Mouse (Mus musculus): ENCODE data around the gene Baz1a. TPM values are rescaled to one million over a fixed set of nuclear protein-coding genes. Genes with fewer than 3 reads are reported as not detected.

The Baz1a gene
- total and polyA plus RNA-seq, 2 experiments from 2014 or later: 2.6 to 4.4 TPM

DNA sequence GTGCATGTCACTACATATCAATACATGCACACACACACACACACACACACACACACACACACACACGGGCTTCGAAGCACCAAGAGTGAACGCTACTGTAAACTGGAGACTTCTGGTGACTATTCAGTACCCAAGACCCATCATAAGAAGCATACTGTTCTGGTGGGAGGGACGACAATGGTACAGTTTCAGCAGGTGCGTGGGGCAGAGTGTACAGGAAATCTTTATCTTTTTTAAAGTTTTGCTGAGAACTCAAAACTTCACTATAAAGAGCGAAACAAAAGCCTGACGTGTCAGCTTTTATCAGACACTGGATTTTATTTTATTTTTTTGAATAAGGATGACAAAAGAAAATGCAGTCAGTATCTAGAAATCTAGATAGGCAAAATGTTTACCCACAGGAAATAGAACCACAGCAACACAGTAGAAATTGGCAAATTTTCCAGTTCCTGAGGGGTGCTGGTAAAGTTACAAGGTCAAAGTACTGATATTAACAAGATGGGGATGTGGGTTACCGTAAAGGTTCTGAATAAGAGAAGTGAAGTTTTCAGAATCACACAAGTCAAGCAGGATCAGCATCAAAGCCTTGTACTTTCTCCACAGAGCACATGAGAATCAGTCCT is 35.7 kb upstream of the Baz1a start:
- TF ChIP-seq CTCF (IDR thresholded peaks at IDR 0.05): no peak
- H3K4me1 ChIP-seq (ENCODE audit: insufficient read depth, low read length): no peaks in the 10 kb centered on the region
- H3K36me3 ChIP-seq (ENCODE audit: insufficient read depth, low read length): no peaks in the 10 kb centered on the region
- ATAC-seq (ENCODE audit: low FRiP score) (no peak), DNase-seq (ENCODE audit: low spot score) (no peak)
- H3K27me3 ChIP-seq (ENCODE audit: insufficient read depth, low read length): no peaks in the 10 kb centered on the region
- no peak overlapping the region for H3K27ac ChIP-seq (ENCODE audit: low read depth, low read length)
- no peak overlapping the region for H3K4me2 ChIP-seq (ENCODE audit: low read depth, low read length, poor library complexity, severe bottlenecking)
- WGBS: 92% methylated on average over 8 of the region's 8 CpGs
- H3K9ac ChIP-seq (replicated peaks; ENCODE audit: low read length, poor library complexity, severe bottlenecking): no peak overlapping the region
- no peak overlapping the region for H3K4me3 ChIP-seq (ENCODE audit: low read depth, low read length)
- no peaks in the 10 kb centered on the region for H3K9me3 ChIP-seq (ENCODE audit: low read length)

GRCm38 (mm10) chr12:55041011-55041410 is 26.9 kb upstream of the Baz1a start:
- H3K27me3 ChIP-seq (ENCODE audit: insufficient read depth, low read length): no peaks in the 10 kb centered on the region
- no peak for TF ChIP-seq CTCF (IDR thresholded peaks at IDR 0.05)

GRCm38 (mm10) chr12:55027088-55027487 is 12.9 kb upstream of the Baz1a start:
- no peaks in the 10 kb centered on the region for H3K36me3 ChIP-seq (ENCODE audit: insufficient read depth, low read length)
- 78% methylated on average over 3 of the region's 3 CpGs for WGBS
- H3K9ac ChIP-seq (replicated peaks; ENCODE audit: low read length, poor library complexity, severe bottlenecking): no peak overlapping the region
- ATAC-seq (ENCODE audit: low FRiP score): no peak
- TF ChIP-seq CTCF (IDR thresholded peaks at IDR 0.05): no peak
- no peak overlapping the region for H3K4me3 ChIP-seq (ENCODE audit: low read depth, low read length)
- no peak for DNase-seq (ENCODE audit: low spot score)
- H3K27ac ChIP-seq (ENCODE audit: low read depth, low read length): no peak overlapping the region
- H3K27me3 ChIP-seq (ENCODE audit: insufficient read depth, low read length): no peaks in the 10 kb centered on the region
- H3K4me1 ChIP-seq (ENCODE audit: insufficient read depth, low read length): no peaks in the 10 kb centered on the region
- no peaks in the 10 kb centered on the region for H3K9me3 ChIP-seq (ENCODE audit: low read length)
- H3K4me2 ChIP-seq (ENCODE audit: low read depth, low read length, poor library complexity, severe bottlenecking): no peak overlapping the region

More at GRCm38 (mm10) chr12:55041011-55041410, 26.9 kb upstream of the Baz1a start:
- Histone ChIP-seq H3K36me3 (ENCODE audit: insufficient read depth, low read length) (peaks cover 9% of the 10 kb centered on the region), H3K9ac (replicated peaks; ENCODE audit: low read length, poor library complexity, severe bottlenecking) (no peak overlapping the region), H3K27ac (ENCODE audit: low read depth, low read length) (no peak overlapping the region), H3K9me3 (ENCODE audit: low read length) (no peaks in the 10 kb centered on the region), H3K4me3 (ENCODE audit: low read depth, low read length) (no peak overlapping the region), H3K4me2 (ENCODE audit: low read depth, low read length, poor library complexity, severe bottlenecking) (no peak overlapping the region), H3K4me1 (ENCODE audit: insufficient read depth, low read length) (no peaks in the 10 kb centered on the region)
- 87% methylated on average over 15 of the region's 15 CpGs for WGBS
- ATAC-seq (ENCODE audit: low FRiP score): no peak
- DNase-seq (ENCODE audit: low spot score): no peak

DNA sequence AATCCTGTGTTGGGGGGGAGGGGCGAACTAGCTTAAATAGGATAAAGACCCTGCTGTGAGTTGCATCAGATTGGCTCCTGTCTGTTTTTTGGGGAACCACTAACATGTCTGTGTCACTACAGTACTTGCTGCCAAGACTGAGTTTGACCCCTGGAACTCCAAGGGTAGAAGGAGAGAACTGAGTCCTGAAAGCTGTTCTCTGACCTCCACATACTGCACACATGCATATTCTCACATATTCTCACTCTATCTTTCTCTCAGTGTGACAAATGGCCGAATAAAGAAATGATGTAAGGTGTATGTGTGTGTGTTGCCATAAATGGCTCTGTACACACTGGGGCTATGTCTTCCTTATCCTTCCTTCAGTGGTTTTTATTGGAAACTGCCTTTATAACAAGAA is 9.1 kb upstream of the Baz1a start:
- 75% methylated on average over 2 of the region's 2 CpGs for WGBS
- no peak for TF ChIP-seq CTCF (IDR thresholded peaks at IDR 0.05)
- Histone ChIP-seq H3K27ac (ENCODE audit: low read depth, low read length) (no peak overlapping the region), H3K9me3 (ENCODE audit: low read length) (no peaks in the 10 kb centered on the region), H3K4me2 (ENCODE audit: low read depth, low read length, poor library complexity, severe bottlenecking) (no peak overlapping the region), H3K4me1 (ENCODE audit: insufficient read depth, low read length) (no peaks in the 10 kb centered on the region), H3K4me3 (ENCODE audit: low read depth, low read length) (no peak overlapping the region), H3K9ac (replicated peaks; ENCODE audit: low read length, poor library complexity, severe bottlenecking) (no peak overlapping the region), H3K36me3 (ENCODE audit: insufficient read depth, low read length) (no peaks in the 10 kb centered on the region), H3K27me3 (ENCODE audit: insufficient read depth, low read length) (no peaks in the 10 kb centered on the region)
- DNase-seq (ENCODE audit: low spot score) (no peak), ATAC-seq (ENCODE audit: low FRiP score) (no peak)

GRCm38 (mm10) chr12:55019421-55019877 is 5.3 kb upstream of the Baz1a start:
- TF ChIP-seq CTCF (IDR thresholded peaks at IDR 0.05): no peak
- no peaks in the 10 kb centered on the region for H3K4me1 ChIP-seq (ENCODE audit: insufficient read depth, low read length)
- DNase-seq (ENCODE audit: low spot score) (no peak), ATAC-seq (ENCODE audit: low FRiP score) (no peak)
- no peak overlapping the region for H3K27ac ChIP-seq (ENCODE audit: low read depth, low read length)
- H3K4me3 ChIP-seq (ENCODE audit: low read depth, low read length): no peak overlapping the region
- 87% methylated on average over 7 of the region's 7 CpGs for WGBS
- no peaks in the 10 kb centered on the region for H3K36me3 ChIP-seq (ENCODE audit: insufficient read depth, low read length)
- H3K9me3 ChIP-seq (ENCODE audit: low read length): no peaks in the 10 kb centered on the region
- no peak overlapping the region for H3K9ac ChIP-seq (replicated peaks; ENCODE audit: low read length, poor library complexity, severe bottlenecking)
- H3K27me3 ChIP-seq (ENCODE audit: insufficient read depth, low read length): no peaks in the 10 kb centered on the region
- H3K4me2 ChIP-seq (ENCODE audit: low read depth, low read length, poor library complexity, severe bottlenecking): no peak overlapping the region

DNA sequence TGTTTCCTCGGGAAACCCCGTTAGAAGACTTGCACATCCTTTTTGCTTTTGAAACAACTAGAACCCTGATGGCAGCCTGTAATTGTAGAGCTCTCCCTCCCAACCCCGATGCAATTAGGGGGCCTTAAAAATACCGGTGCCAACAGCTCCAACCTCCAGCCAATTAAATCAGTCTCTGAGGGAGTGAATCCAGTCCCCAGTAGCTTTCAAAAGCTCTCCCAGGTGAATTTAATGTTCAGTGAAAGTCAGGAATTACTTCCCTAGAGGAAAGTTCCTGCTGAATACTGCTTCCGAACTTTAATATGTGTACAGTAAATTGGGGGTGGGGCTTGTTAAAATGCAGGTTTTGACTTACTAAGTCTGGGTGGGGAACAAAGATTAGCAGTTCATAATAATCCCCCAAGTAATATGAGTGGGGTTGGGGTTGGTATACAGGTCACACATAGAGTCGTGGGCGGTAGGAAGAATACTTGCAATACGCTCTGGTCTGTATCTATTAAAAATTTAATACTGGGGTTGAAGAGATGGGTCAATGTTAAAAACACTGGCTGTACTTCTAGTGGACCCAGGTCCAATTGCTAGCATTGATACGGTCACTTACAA is 3.1 kb upstream of the Baz1a start:
- no peak for TF ChIP-seq CTCF (IDR thresholded peaks at IDR 0.05)
- no peaks in the 10 kb centered on the region for H3K4me1 ChIP-seq (ENCODE audit: insufficient read depth, low read length)

More for the DNA sequence above, 3.1 kb upstream of the Baz1a start:
- Histone ChIP-seq H3K4me2 (ENCODE audit: low read depth, low read length, poor library complexity, severe bottlenecking) (no peak overlapping the region), H3K27ac (ENCODE audit: low read depth, low read length) (no peak overlapping the region), H3K36me3 (ENCODE audit: insufficient read depth, low read length) (no peaks in the 10 kb centered on the region), H3K4me3 (ENCODE audit: low read depth, low read length) (no peak overlapping the region), H3K27me3 (ENCODE audit: insufficient read depth, low read length) (no peaks in the 10 kb centered on the region), H3K9me3 (ENCODE audit: low read length) (no peaks in the 10 kb centered on the region), H3K9ac (replicated peaks; ENCODE audit: low read length, poor library complexity, severe bottlenecking) (no peak overlapping the region)
- WGBS: 63% methylated on average over 9 of the region's 9 CpGs
- ATAC-seq (ENCODE audit: low FRiP score) (no peak), DNase-seq (ENCODE audit: low spot score) (no peak)
